Mouse (Mus musculus) gastrocnemius, adult 18-20 months (tissue): Measurements from ENCODE around the gene Grm2. TPM values are rescaled to one million over a fixed set of nuclear protein-coding genes. Genes with fewer than 3 reads are reported as not detected.
"Not testable (repeated sequence)": the region's sequence is repeated elsewhere in the genome, so short reads cannot be mapped to it uniquely, and the experiment has no call there.

ENCODE experiments used
- DNase-seq: peaks from one replicate; pipeline ENCODE4 v3.0.0; 2021; ENCODE audit warnings: low spot score
- total RNA-seq, 2 experiments: library from RNA; stranded (reverse); gene quantifications; 2 replicates each; pipeline ENCODE4 v1.2.3; 2021

Gene Grm2
- total RNA-seq, 2 experiments from 2014 or later, result not detected

- no peak for DNase-seq
Measured at GRCm38 (mm10) chr9:106652720-106653119, 3.2 kb downstream of the Grm2 start.

- no peak for DNase-seq
Measured at GRCm38 (mm10) chr9:106647226-106647625, 8.7 kb downstream of the Grm2 start.

- no peak for DNase-seq
Measured at GRCm38 (mm10) chr9:106645684-106646271, 10.1 kb downstream of the Grm2 start.

- no peak for DNase-seq
Measured at GRCm38 (mm10) chr9:106643787-106644186, 12.1 kb downstream of the Grm2 start.

- peak; percentile 33 for DNase-seq
Measured at GRCm38 (mm10) chr9:106643128-106643527, 12.8 kb downstream of the Grm2 start.

- no peak for DNase-seq
Measured at GRCm38 (mm10) chr9:106641346-106641745, 14.5 kb downstream of the Grm2 start.

GRCm38 (mm10) chr9:106638154-106638553 is 17.7 kb downstream of the Grm2 start:
- no peak for DNase-seq

- DNase-seq, result no peak
Measured at GRCm38 (mm10) chr9:106632185-106632584, 23.7 kb downstream of the Grm2 start.

GRCm38 (mm10) chr9:106627796-106628195 is 28.1 kb downstream of the Grm2 start:
- DNase-seq, result not testable (repeated sequence)

GRCm38 (mm10) chr9:106626282-106626681 is 29.6 kb downstream of the Grm2 start, which contains the start of gene Iqcf6:
TSS of gene Iqcf6 (plus strand) at chr9:106626582.
- no peak for DNase-seq

GRCm38 (mm10) chr9:106617496-106617895 is 38.4 kb downstream of the Grm2 start:
- DNase-seq, result no peak

GRCm38 (mm10) chr9:106616306-106616705 is 39.6 kb downstream of the Grm2 start:
- DNase-seq, result no peak

- DNase-seq, result no peak
Measured at GRCm38 (mm10) chr9:106614616-106615015, 41.3 kb downstream of the Grm2 start.

GRCm38 (mm10) chr9:106613951-106614350 is 41.9 kb downstream of the Grm2 start:
- DNase-seq, result no peak

- DNase-seq, result no peak
Measured at GRCm38 (mm10) chr9:106610727-106611126, 45.2 kb downstream of the Grm2 start.

- DNase-seq, result peak; percentile 4
Measured at GRCm38 (mm10) chr9:106600546-106600945, 55.3 kb downstream of the Grm2 start.

- no peak for DNase-seq
Measured at GRCm38 (mm10) chr9:106598466-106598865, 57.4 kb downstream of the Grm2 start.

- no peak for DNase-seq
Measured at GRCm38 (mm10) chr9:106595836-106596235, 60.0 kb downstream of the Grm2 start.

GRCm38 (mm10) chr9:106595402-106595801 is 60.5 kb downstream of the Grm2 start:
- DNase-seq, result not testable (repeated sequence)

Other genes starting within 250 kb of the Grm2 start
- gene Rpl29, start 226.6 kb downstream of the Grm2 start, total RNA-seq, result 100 to 1,000 TPM; 280 to 298 TPM
- gene Acy1, start 217.8 kb downstream of the Grm2 start, total RNA-seq, result 10 to 100 TPM; 10.0 to 13.0 TPM
- gene Abhd14b, start 208.6 kb downstream of the Grm2 start, total RNA-seq, result 1 to 10 TPM; 4.0 to 4.1 TPM
- 10 to 100 TPM; 16.9 to 17.0 TPM for gene Abhd14a, start 208.4 kb downstream of the Grm2 start, total RNA-seq
- gene Pcbp4, start 202.8 kb downstream of the Grm2 start, total RNA-seq, result 10 to 100 TPM; 54.7 to 69.6 TPM
- under 1 TPM; 0.14 to 0.21 TPM for gene Gpr62, start 190.1 kb downstream of the Grm2 start, total RNA-seq
- gene Rrp9, start 180.1 kb downstream of the Grm2 start, total RNA-seq, result 10 to 100 TPM; 19.8 to 21.7 TPM
- gene Parp3, start 179.1 kb downstream of the Grm2 start, total RNA-seq, result 10 to 100 TPM; 68.1 to 69.4 TPM
- gene Iqcf1, start 156.1 kb downstream of the Grm2 start, total RNA-seq, result not detected
- not detected for gene Iqcf5, start 141.5 kb downstream of the Grm2 start, total RNA-seq
- not detected for gene Iqcf3, start 94.5 kb downstream of the Grm2 start, total RNA-seq
- not detected for gene Iqcf4, start 85.1 kb downstream of the Grm2 start, total RNA-seq
- not detected for gene Iqcf6, start 29.5 kb downstream of the Grm2 start, total RNA-seq
- gene Tex264, start 29.8 kb upstream of the Grm2 start, total RNA-seq, result 10 to 100 TPM; 29.8 to 30.6 TPM
- gene Rad54l2, start 133.1 kb upstream of the Grm2 start, total RNA-seq, result 1 to 10 TPM; 6.6 to 6.9 TPM
- gene Dcaf1, start 165.8 kb upstream of the Grm2 start, total RNA-seq, result 10 to 100 TPM; 20.6 to 22.6 TPM
- 1 to 10 TPM; 4.3 to 5.2 TPM for gene Rbm15b, start 231.3 kb upstream of the Grm2 start, total RNA-seq
- 10 to 100 TPM; 33.0 to 42.8 TPM for gene Manf, start 235.9 kb upstream of the Grm2 start, total RNA-seq